Mouse (Mus musculus): Measurements from ENCODE around the gene Syt3.

DNA sequence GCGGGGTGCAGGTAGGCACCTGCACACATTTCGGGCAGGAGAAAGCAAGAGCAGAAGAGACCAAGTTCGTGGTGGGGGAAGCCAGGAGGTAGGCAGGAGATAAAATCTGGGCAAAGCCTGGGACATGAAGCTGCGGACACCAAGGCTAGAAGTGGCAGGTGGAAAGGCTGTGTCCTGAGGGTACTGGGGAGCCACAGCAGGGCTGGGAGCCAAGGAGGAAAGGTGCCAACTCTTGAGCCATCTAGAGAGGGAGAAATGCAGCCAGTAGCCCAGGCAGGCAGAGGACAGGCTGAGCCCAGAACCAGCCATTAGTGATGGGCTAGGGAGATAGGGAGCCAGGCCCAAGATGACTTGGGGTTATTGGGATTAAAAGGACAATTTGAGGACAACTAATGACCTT lies 7.9 kb downstream of the Syt3 start:
- TF ChIP-seq CTCF (IDR thresholded peaks at IDR 0.05; ENCODE audit: borderline replicate concordance, extremely low read depth, insufficient read depth, insufficient read length) (no peak), POLR2A (IDR thresholded peaks at IDR 0.05; ENCODE audit: borderline replicate concordance, extremely low read depth, insufficient read depth, insufficient read length, poor library complexity, severe bottlenecking) (no peak)
